Mouse (Mus musculus): ENCODE results near the gene Gm11634. TPM values are rescaled to one million over a fixed set of nuclear protein-coding genes. Genes with fewer than 3 reads are reported as not detected.
A peak's percentile ranks its signal among the peaks of the same experiment; 100 is the strongest.
"Not testable (repeated sequence)": the region's sequence is repeated elsewhere in the genome, so short reads cannot be mapped to it uniquely, and the experiment has no call there.

Gm11634 gene
- polyA plus RNA-seq (2016; fragmentation: Nextera tagmentation; extraction: Ambion mirVana): not detected in 2 replicates

- Histone ChIP-seq H3K36me3 (no peaks in the 10 kb centered on the region), H3K27ac (no peak within 1 kb of the TSS), H3K9ac (no peak within 1 kb of the TSS), H3K4me2 (replicated peaks) (no peak within 1 kb of the TSS), H3K27me3 (replicated peaks) (no peaks in the 10 kb centered on the region), H3K4me1 (no peaks in the 10 kb centered on the region), H3K9me3 (no peaks in the 10 kb centered on the region), H3K4me3 (no peak within 1 kb of the TSS)
- no peak for ATAC-seq (ENCODE audit: low FRiP score, low read depth)
- 81% methylated on average over 6 of the region's 6 CpGs for WGBS
These were observed at the start of gene Gm11634 for GRCm38 (mm10) chr11:101599156-101599555. Gm11634 (minus strand) TSS chr11:101599256.

- 95% methylated on average over 10 of the region's 10 CpGs for WGBS
- not testable (repeated sequence) for H3K9ac ChIP-seq; H3K27ac ChIP-seq; H3K4me1 ChIP-seq; H3K9me3 ChIP-seq; H3K36me3 ChIP-seq; H3K4me2 ChIP-seq (replicated peaks); ATAC-seq (ENCODE audit: low FRiP score, low read depth); H3K4me3 ChIP-seq; H3K27me3 ChIP-seq (replicated peaks)
These were observed 48.0 kb upstream of the Gm11634 start for GRCm38 (mm10) chr11:101647093-101647492.

GRCm38 (mm10) chr11:101646283-101646794 lies 47.3 kb upstream of the Gm11634 start:
- Histone ChIP-seq H3K4me3 (0 out of 2 replicates have a peak overlapping the region, but pooled peaks have one; percentile 18), H3K9ac (0 out of 2 replicates have a peak overlapping the region, but pooled peaks have one; percentile 57), H3K27ac (peak overlapping the region; percentile 72; the same call in 1 of the 2 replicates), H3K4me2 (replicated peaks) (peak overlapping the region; percentile 50)
- H3K4me1 ChIP-seq; H3K36me3 ChIP-seq; ATAC-seq (ENCODE audit: low FRiP score, low read depth); H3K9me3 ChIP-seq; H3K27me3 ChIP-seq (replicated peaks): not testable (repeated sequence)
- WGBS: 15% methylated on average over 16 of the region's 16 CpGs

GRCm38 (mm10) chr11:101645411-101646282 lies 46.6 kb upstream of the Gm11634 start:
- H3K36me3 ChIP-seq; H3K27me3 ChIP-seq (replicated peaks); H3K4me1 ChIP-seq; H3K9me3 ChIP-seq: not testable (repeated sequence)
- peak overlapping the region; percentile 72; the same call in 1 of the 2 replicates for H3K27ac ChIP-seq
- peak; percentile 79 for ATAC-seq (ENCODE audit: low FRiP score, low read depth)
- WGBS: under 1% methylated on average over 45 of the region's 56 CpGs
- peak overlapping the region; percentile 50 for H3K4me2 ChIP-seq (replicated peaks)
- 0 out of 2 replicates have a peak overlapping the region, but pooled peaks have one; percentile 57 for H3K9ac ChIP-seq
- 0 out of 2 replicates have a peak overlapping the region, but pooled peaks have one; percentile 18 for H3K4me3 ChIP-seq

- not testable (repeated sequence) for ATAC-seq (ENCODE audit: low FRiP score, low read depth); H3K36me3 ChIP-seq; H3K27ac ChIP-seq; H3K4me3 ChIP-seq; H3K9me3 ChIP-seq; H3K27me3 ChIP-seq (replicated peaks); H3K9ac ChIP-seq; H3K4me1 ChIP-seq; H3K4me2 ChIP-seq (replicated peaks)
- WGBS: 3% methylated on average over 4 of the region's 4 CpGs
These were observed 46.0 kb upstream of the Gm11634 start for GRCm38 (mm10) chr11:101645043-101645410.

GRCm38 (mm10) chr11:101644591-101644990 lies 45.5 kb upstream of the Gm11634 start:
- Histone ChIP-seq H3K36me3 (no peaks in the 10 kb centered on the region), H3K27ac (no peak overlapping the region), H3K9ac (no peak overlapping the region), H3K4me2 (replicated peaks) (no peak overlapping the region), H3K4me3 (no peak overlapping the region), H3K4me1 (no peaks in the 10 kb centered on the region), H3K9me3 (no peaks in the 10 kb centered on the region), H3K27me3 (replicated peaks) (no peaks in the 10 kb centered on the region)
- 57% methylated on average over 3 of the region's 3 CpGs for WGBS
- no peak for ATAC-seq (ENCODE audit: low FRiP score, low read depth)

GRCm38 (mm10) chr11:101642931-101643330 lies 43.9 kb upstream of the Gm11634 start:
- Histone ChIP-seq H3K4me3 (no peak overlapping the region), H3K4me1 (no peaks in the 10 kb centered on the region), H3K36me3 (no peaks in the 10 kb centered on the region), H3K9ac (no peak overlapping the region), H3K27ac (0 out of 2 replicates have a peak overlapping the region, but pooled peaks have one; percentile 7), H3K27me3 (replicated peaks) (no peaks in the 10 kb centered on the region), H3K9me3 (no peaks in the 10 kb centered on the region), H3K4me2 (replicated peaks) (no peak overlapping the region)
- no peak for ATAC-seq (ENCODE audit: low FRiP score, low read depth)
- 53% methylated on average over 5 of the region's 5 CpGs for WGBS

GRCm38 (mm10) chr11:101641710-101642642 lies 42.9 kb upstream of the Gm11634 start:
- peak overlapping the region; percentile 52; the same call in 1 of the 2 replicates for H3K4me2 ChIP-seq (replicated peaks)
- 6% methylated on average over 15 of the region's 26 CpGs for WGBS
- H3K9ac ChIP-seq: not testable (repeated sequence)

GRCm38 (mm10) chr11:101640857-101641709 lies 42.0 kb upstream of the Gm11634 start:
- WGBS: 5% methylated on average over 53 of the region's 53 CpGs
- not testable (repeated sequence) for H3K9me3 ChIP-seq; H3K36me3 ChIP-seq; H3K4me1 ChIP-seq; H3K27me3 ChIP-seq (replicated peaks)
- Histone ChIP-seq H3K27ac (0 out of 2 replicates have a peak overlapping the region, but pooled peaks have one; percentile 15), H3K9ac (peak overlapping the region; percentile 49), H3K4me2 (replicated peaks) (peak overlapping the region; percentile 52), H3K4me3 (peak overlapping the region; percentile 18)
- ATAC-seq (ENCODE audit: low FRiP score, low read depth): peak; percentile 62

More at GRCm38 (mm10) chr11:101641710-101642642, 42.9 kb upstream of the Gm11634 start:
- H3K9me3 ChIP-seq; H3K27me3 ChIP-seq (replicated peaks); H3K4me3 ChIP-seq; H3K4me1 ChIP-seq; H3K27ac ChIP-seq; H3K36me3 ChIP-seq: not testable (repeated sequence)
- peak; percentile 79 for ATAC-seq (ENCODE audit: low FRiP score, low read depth)

- 95% methylated on average over 4 of the region's 4 CpGs for WGBS
- Histone ChIP-seq H3K27ac (no peak overlapping the region), H3K9ac (no peak overlapping the region), H3K36me3 (peaks cover 6% of the 10 kb centered on the region; the same call in 1 of the 2 replicates), H3K4me3 (no peak overlapping the region), H3K27me3 (replicated peaks) (no peaks in the 10 kb centered on the region), H3K4me1 (no peaks in the 10 kb centered on the region), H3K4me2 (replicated peaks) (no peak overlapping the region), H3K9me3 (no peaks in the 10 kb centered on the region)
- no peak for ATAC-seq (ENCODE audit: low FRiP score, low read depth)
These were observed 40.7 kb upstream of the Gm11634 start for GRCm38 (mm10) chr11:101639761-101640160.

GRCm38 (mm10) chr11:101635660-101636059 lies 36.6 kb upstream of the Gm11634 start:
- Histone ChIP-seq H3K27ac (no peak overlapping the region), H3K36me3 (peaks cover 12% of the 10 kb centered on the region; the same call in 1 of the 2 replicates), H3K4me3 (no peak overlapping the region), H3K4me2 (replicated peaks) (no peak overlapping the region), H3K27me3 (replicated peaks) (no peaks in the 10 kb centered on the region), H3K9ac (no peak overlapping the region), H3K9me3 (no peaks in the 10 kb centered on the region), H3K4me1 (no peaks in the 10 kb centered on the region)
- 81% methylated on average over 10 of the region's 10 CpGs for WGBS
- no peak for ATAC-seq (ENCODE audit: low FRiP score, low read depth)
